Mouse (Mus musculus) kidney, postnatal 0 days (tissue): ENCODE data around the gene Eif3c. TPM values are rescaled to one million over a fixed set of nuclear protein-coding genes. Genes with fewer than 3 reads are reported as not detected.

ENCODE experiments used
- ATAC-seq: fragments of 200-750 bp; cut with Nextera tagmentation; replicated peaks from 2 replicates; pipeline ENCODE4 v1.8.0; 2017; ENCODE audit warnings: low read depth, moderate number of reproducible peaks, moderate TSS enrichment, moderate library complexity; ENCODE audit not compliant: low FRiP score
- DNase-seq: peaks from one replicate; pipeline ENCODE4 v3.0.0-alpha.2; 2016; ENCODE audit warnings: low spot score
- H3K27ac ChIP-seq: fragments of 300-500 bp; sonication (generic); 2 replicates; pipeline ENCODE4 v1.5.1; 2014; ENCODE audit warnings: mild to moderate bottlenecking
- H3K27me3 ChIP-seq: fragments of 300-500 bp; sonication (generic); 2 replicates; pipeline ENCODE4 v1.6.1; 2014; ENCODE audit warnings: low read length, mixed read lengths; ENCODE audit not compliant: insufficient read depth
- H3K36me3 ChIP-seq: fragments of 300-500 bp; sonication (generic); 2 replicates; pipeline ENCODE4 v1.6.1; 2014; ENCODE audit warnings: low read length, mixed read lengths; ENCODE audit not compliant: insufficient read depth
- H3K4me1 ChIP-seq: fragments of 300-500 bp; sonication (generic); replicated peaks from 2 replicates; pipeline ENCODE4 v1.6.1; 2014; ENCODE audit warnings: antibody characterized with exemption, low read length, mixed read lengths; ENCODE audit not compliant: insufficient read depth
- H3K4me2 ChIP-seq: fragments of 300-500 bp; sonication (generic); 2 replicates; pipeline ENCODE4 v1.6.1; 2014; ENCODE audit warnings: mild to moderate bottlenecking, low read length, moderate library complexity, mixed read lengths
- H3K4me3 ChIP-seq: fragments of 300-500 bp; sonication (generic); replicated peaks from 2 replicates; pipeline ENCODE4 v1.5.1; 2014; ENCODE audit warnings: low read depth, low read length
- H3K9ac ChIP-seq: fragments of 300-500 bp; sonication (generic); 2 replicates; pipeline ENCODE4 v1.6.1; 2014; ENCODE audit warnings: low read depth, low read length
- H3K9me3 ChIP-seq: fragments of 300-500 bp; sonication (generic); replicated peaks from 2 replicates; pipeline ENCODE4 v1.6.1; 2016; ENCODE audit warnings: low read length, inconsistent platforms, mixed read lengths
- CTCF ChIP-seq: IDR thresholded peaks from 2 replicates; pipeline ENCODE4 v1.5.1; 2016; ENCODE audit warnings: antibody characterized with exemption, low read depth, mild to moderate bottlenecking, moderate library complexity
- whole genome bisulfite sequencing: fragments of 180-500 bp; shearing (Covaris S2); extraction: QIAGEN DNeasy Blood & Tissue Kit; methylation state at CpG from one replicate; pipeline ENCODE4 v1.1.7; 2014; 5-methylcytosine and 5-hydroxymethylcytosine counted together
- polyA plus RNA-seq: library from polyadenylated mRNA; unstranded; fragments of >200 nt; fragmentation: Nextera tagmentation; extraction: Ambion mirVana; gene quantifications from 2 replicates; pipeline ENCODE4 v1.2.1, GENCODE M21; 2015

The Eif3c gene
- polyA plus RNA-seq, 1 experiment from 2014 or later, result 217 TPM

- no peak for ATAC-seq
- no peak for TF ChIP-seq CTCF
- Histone ChIP-seq H3K36me3 (peaks cover 4% of the 10 kb centered on the region; the same call in 1 of the 2 replicates), H3K4me1 (no peaks in the 10 kb centered on the region), H3K27ac (no peak overlapping the region), H3K4me2 (no peak overlapping the region), H3K9me3 (no peaks in the 10 kb centered on the region), H3K27me3 (0 out of 2 replicates have a peak, but pooled peaks cover 4% of the 10 kb centered on the region), H3K4me3 (no peak overlapping the region), H3K9ac (no peak overlapping the region)
- whole genome bisulfite sequencing, result 78% methylated on average over 1 of the region's 1 CpGs
- no peak for DNase-seq
These were observed 24.6 kb downstream of the Eif3c start for GRCm38 (mm10) chr7:126541661-126542060.

- H3K4me1 ChIP-seq, result no peaks in the 10 kb centered on the region; the same call in 1 of the 2 replicates
- H3K4me2 ChIP-seq, result no peak overlapping the region
- no peak overlapping the region for H3K9ac ChIP-seq
- H3K36me3 ChIP-seq, result no peaks in the 10 kb centered on the region
- TF ChIP-seq CTCF, result peak; percentile 61
- ATAC-seq (no peak), DNase-seq (peak; percentile 47)
- H3K4me3 ChIP-seq, result no peak overlapping the region
- H3K27me3 ChIP-seq, result 0 out of 2 replicates have a peak, but pooled peaks cover 8% of the 10 kb centered on the region
- H3K9me3 ChIP-seq, result no peaks in the 10 kb centered on the region
- WGBS, result 77% methylated on average over 5 of the region's 5 CpGs
- H3K27ac ChIP-seq, result no peak overlapping the region
These were observed 28.2 kb downstream of the Eif3c start for GRCm38 (mm10) chr7:126537820-126538585.

GRCm38 (mm10) chr7:126536466-126536865 lies 29.7 kb downstream of the Eif3c start:
- Histone ChIP-seq H3K4me3 (peak overlapping the region; percentile 38), H3K36me3 (no peaks in the 10 kb centered on the region), H3K9ac (no peak overlapping the region), H3K9me3 (no peaks in the 10 kb centered on the region), H3K4me2 (peak overlapping the region; percentile 56), H3K27ac (no peak overlapping the region), H3K4me1 (no peaks in the 10 kb centered on the region; the same call in 1 of the 2 replicates), H3K27me3 (0 out of 2 replicates have a peak, but pooled peaks cover 8% of the 10 kb centered on the region)
- TF ChIP-seq CTCF, result no peak
- 60% methylated on average over 9 of the region's 9 CpGs for WGBS
- DNase-seq (no peak), ATAC-seq (no peak)

GRCm38 (mm10) chr7:126535766-126536165 lies 30.4 kb downstream of the Eif3c start:
- no peak overlapping the region for H3K27ac ChIP-seq
- no peaks in the 10 kb centered on the region; the same call in 1 of the 2 replicates for H3K4me1 ChIP-seq
- peak; percentile 42 for DNase-seq
- no peak for TF ChIP-seq CTCF
- peak overlapping the region; percentile 6; the same call in 1 of the 2 replicates for H3K9ac ChIP-seq
- WGBS, result 1% methylated on average over 28 of the region's 28 CpGs
- no peak for ATAC-seq
- H3K4me3 ChIP-seq, result peak overlapping the region; percentile 38
- peak overlapping the region; percentile 56 for H3K4me2 ChIP-seq
- H3K9me3 ChIP-seq, result no peaks in the 10 kb centered on the region
- no peaks in the 10 kb centered on the region for H3K36me3 ChIP-seq
- 0 out of 2 replicates have a peak, but pooled peaks cover 8% of the 10 kb centered on the region for H3K27me3 ChIP-seq

- Histone ChIP-seq H3K36me3 (no peaks in the 10 kb centered on the region), H3K27me3 (0 out of 2 replicates have a peak, but pooled peaks cover 8% of the 10 kb centered on the region), H3K4me2 (no peak overlapping the region), H3K4me3 (no peak overlapping the region), H3K4me1 (no peaks in the 10 kb centered on the region; the same call in 1 of the 2 replicates), H3K9ac (no peak overlapping the region), H3K27ac (no peak overlapping the region), H3K9me3 (no peaks in the 10 kb centered on the region)
- DNase-seq (no peak), ATAC-seq (no peak)
- 75% methylated on average over 1 of the region's 1 CpGs for WGBS
- TF ChIP-seq CTCF, result no peak
These were observed 32.8 kb downstream of the Eif3c start for GRCm38 (mm10) chr7:126533434-126533833.

- no peak overlapping the region for H3K9ac ChIP-seq
- no peak overlapping the region for H3K4me2 ChIP-seq
- H3K27ac ChIP-seq, result no peak overlapping the region
- peak; percentile 93 for TF ChIP-seq CTCF
- no peaks in the 10 kb centered on the region for H3K27me3 ChIP-seq
- ATAC-seq (0 out of 2 replicates have a peak, but pooled peaks have one; percentile 29), DNase-seq (peak; percentile 89)
- no peaks in the 10 kb centered on the region for H3K36me3 ChIP-seq
- no peaks in the 10 kb centered on the region for H3K4me1 ChIP-seq
- 12% methylated on average over 1 of the region's 1 CpGs for WGBS
- no peaks in the 10 kb centered on the region for H3K9me3 ChIP-seq
- no peak overlapping the region for H3K4me3 ChIP-seq
These were observed 38.0 kb downstream of the Eif3c start for GRCm38 (mm10) chr7:126528166-126528577.
